Mouse (Mus musculus): ENCODE measurements around the gene Slc13a2.

Slc13a2 gene

DNA sequence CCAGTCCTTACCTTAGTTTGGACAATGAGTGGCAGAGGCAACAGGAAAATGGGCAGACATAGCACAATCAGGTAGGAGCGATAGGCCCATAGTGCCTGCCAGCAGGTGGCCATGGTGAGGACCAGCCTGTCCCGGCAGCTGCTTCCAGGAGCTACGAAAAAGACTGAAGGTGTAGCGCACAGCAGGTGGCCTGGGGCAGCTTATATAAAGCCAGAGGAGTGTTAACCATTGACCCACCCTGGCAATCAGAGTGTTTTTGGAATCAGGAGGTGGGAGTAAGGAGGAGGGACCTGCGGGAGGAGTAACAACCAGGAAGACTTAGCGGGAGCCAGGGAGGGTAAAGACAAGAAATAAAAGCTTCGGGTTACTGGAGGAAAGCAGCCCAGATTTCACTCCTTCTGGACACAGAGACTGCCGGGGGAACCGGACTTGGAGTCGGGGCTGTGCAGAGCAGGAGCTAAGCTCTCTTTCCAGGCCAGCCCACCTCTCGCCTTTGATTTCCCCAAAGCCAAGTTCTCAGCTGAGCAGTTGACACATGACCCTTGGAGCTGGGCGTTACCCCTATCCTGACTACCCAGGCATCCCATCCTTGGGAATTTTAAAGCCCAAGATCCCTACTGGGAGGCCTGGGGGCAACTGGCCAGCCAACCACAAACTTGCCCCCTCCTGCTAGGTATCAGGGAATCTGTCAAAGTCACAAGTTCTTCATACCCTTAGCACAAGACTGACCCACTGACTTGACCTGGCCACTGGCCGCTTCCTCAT lies at the start of gene Slc13a2:
Slc13a2 (minus strand) TSS at position 163 of the 765 bp plus-strand sequence.
- no peak for DNase-seq

DNA sequence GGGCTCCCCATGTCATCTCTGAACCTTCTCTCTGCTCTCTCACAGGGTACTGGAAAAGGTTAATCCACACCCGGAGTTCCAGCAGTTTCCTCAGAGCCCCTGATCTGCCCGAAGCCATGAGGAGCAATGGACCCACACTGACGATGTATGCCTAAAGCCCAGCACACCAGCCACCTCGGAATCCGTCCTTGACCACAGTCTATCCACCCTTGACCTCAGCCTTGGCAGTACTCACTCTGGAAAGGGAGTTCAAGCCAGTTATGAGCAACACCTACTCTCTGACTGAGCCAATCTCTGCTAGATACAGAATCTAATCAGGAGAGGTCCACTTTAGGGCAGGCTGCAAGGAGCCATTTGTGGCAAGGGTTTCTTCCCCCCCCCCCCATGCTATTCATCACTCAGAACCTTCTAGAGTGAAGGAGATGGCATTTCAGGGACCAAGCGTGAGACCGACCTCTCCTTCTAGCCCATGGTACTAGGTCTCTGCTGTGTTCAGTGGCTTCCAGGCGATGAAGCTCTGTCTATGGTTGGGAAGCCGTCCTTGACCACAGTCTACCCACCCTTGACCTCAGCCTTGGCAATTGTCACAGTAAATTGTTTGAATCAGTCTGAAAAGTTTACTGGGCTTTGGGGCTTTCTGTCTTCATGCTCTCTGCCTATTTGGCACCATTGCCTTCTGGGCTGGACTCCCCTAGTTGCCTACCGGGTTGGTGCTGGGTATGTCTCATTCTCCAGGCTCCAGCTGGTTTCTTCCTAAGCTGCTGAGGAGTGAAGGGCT lies 49.5 kb upstream of the Slc13a2 start:
- no peak for DNase-seq

DNA sequence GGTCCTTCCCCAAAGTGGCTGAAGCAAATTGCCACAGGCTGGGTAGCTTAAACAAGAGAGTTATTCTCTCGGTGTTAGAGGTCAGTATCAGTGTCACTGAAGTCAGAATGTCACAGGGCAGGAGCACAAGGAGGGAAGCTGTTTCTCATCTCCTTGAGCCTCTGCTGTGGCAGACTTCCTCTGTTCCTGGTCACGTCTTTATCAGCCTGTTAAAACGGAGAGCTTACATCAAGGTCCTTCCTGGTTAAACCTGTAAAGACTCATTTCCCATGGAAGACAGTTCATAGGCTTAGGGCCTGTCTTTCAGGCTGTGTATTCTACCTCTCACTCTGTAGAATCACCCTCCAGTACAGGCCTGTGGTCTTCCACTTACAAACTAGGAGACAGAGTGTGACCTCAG lies 45.9 kb upstream of the Slc13a2 start:
- DNase-seq = no peak

DNA sequence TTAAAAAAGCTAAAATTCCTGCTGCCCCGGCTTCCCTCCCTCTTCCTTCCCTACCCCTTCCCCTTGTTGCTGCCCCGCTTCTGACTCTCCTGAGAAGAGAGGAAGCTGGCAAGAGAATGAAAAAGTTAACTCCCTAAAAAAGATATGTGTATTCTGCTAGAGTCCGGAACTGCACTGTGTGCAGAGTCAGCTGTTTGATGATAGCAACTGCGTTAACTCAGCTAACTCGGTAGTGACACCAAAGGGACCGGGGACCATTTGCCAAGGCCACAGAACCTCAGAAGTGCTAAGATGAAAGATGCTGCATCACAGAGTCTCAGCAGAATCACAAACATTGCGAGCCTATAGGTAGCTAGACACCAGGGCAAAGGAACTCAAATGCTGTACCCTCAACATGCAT lies 45.5 kb upstream of the Slc13a2 start:
- no peak for DNase-seq

DNA sequence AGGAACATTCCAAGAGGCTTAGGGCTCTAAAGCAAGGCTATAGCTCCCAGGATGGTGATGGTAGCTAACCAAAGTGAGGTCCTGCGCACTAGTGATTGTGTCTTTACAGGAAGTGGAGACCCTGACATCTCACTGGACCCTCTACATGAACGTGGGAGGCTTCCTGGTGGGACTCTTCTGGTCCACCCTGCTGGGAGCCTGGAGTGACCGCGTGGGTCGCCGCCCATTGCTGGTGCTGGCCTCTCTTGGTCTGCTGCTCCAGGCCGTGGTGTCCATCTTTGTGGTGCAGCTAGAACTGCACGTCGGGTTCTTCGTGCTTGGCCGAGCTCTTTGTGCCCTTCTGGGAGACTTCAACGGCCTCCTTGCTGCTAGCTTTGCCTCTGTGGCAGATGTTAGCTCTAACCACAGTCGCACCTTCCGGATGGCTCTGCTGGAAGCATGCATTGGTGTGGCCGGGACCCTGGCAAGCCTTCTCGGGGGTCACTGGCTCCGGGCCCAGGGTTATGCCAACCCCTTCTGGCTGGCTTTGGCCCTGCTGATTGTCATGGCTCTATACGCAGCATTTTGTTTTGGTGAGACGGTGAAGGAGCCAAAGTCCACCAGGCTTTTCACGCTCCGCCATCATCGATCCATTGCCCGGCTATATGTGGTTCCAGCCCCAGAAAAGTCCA lies 44.4 kb upstream of the Slc13a2 start:
- DNase-seq = no peak

DNA sequence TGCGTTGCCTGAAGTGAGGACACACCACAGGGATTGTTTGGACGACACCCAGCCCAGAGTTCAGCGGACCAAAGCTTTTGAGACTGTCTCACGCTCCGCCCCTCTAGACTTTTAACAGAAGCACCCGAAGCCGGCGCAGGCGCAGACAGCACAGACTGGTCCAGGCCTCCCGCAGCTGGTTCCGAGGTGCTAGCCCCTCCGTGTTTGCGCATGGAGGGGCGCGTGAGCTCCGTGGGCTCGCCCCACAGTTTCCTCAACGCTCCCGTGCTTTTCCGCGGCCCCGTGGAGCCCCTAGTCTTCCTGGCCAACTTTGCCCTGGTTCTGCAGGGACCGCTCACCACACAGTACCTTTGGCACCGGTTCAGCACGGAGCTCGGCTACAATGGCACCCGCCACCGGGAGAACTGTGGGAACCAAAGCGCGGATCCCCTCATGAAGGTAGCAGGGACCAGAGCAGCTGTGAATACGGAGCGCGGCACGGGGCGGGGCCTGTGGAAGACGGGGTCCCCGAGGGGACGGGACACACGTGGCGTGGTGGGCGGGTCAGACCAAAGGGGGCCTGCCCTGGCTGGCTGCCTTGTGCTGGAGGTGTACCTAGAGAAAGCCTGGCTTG lies 43.7 kb upstream of the Slc13a2 start, which contains the start of gene Slc46a1:
Slc46a1 (plus strand) TSS at position 130 of the 613 bp plus-strand sequence.
- peak; percentile 57 to 59 for DNase-seq

DNA sequence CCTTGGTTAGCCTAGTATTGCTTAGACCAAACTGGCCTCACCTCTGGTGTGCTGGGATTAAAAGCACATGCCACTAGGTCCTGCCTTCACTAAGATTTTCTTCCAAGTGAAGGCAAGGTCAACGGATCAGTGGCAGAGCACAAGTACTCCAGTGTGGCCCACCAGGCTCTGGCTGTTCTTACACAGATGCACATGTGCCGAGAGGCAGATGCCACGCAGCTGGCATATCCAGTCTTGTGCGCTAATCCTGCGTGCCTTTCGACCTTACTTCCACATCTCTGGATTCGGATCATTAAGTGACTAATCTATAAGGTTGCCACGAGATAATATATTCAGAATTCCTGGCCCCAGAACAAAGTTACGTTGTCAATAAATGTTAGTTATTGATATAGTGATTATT lies 43.1 kb upstream of the Slc13a2 start:
- DNase-seq = no peak

DNA sequence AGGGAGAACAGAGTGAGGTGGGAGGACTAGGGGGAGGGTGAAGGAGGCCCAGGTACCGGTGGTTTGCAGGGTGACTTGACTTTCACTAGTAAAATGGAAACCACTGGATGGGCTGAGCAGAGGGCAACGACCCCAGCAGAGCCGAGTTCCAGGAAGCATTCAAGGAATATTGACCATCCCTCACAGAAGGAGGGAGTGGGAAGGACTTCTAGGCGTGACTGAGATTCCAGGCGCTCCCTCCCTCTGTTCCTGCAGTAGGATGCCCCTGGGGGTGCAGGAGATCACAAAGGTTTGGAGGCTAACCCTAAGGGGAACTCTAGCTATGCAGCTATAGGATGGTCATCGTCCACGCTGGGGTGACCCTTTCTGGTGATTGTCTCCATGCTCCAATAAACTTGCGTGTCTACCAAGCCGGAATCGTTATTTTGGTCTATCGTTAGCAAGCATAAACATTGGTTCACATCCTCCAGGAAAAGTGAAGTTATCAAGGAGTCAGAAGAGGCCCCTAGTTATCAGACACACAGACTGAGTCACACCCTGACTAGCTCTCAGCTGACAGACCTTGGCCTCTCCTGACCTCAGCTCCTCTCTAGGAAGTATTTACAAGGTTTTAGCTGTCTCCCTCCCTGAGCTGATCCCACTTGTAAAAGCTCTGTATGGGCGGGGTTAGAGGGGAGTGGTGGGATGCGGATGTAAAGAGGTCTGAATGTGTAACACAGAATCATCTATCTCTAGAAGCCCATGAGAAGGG lies 41.4 kb upstream of the Slc13a2 start:
- DNase-seq = no peak

DNA sequence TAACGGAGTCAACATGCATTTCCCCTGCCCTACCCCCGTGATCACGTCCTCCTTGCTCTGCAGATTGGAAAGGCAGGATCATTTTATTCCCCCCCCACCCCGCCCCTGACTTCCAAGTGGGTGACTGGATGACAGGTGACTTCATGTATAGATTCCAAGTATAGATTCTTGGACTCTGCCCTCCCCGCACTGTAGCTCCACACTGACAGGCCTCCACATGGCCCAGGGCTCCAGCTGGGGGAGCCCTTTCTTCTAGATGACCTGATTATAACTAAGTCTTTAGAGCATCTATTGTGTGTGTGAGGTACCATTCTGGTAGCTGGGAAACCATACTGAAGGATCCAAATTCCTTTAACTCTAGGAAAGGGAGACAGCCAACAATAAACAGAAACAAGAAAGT lies 40.7 kb upstream of the Slc13a2 start:
- DNase-seq = no peak

DNA sequence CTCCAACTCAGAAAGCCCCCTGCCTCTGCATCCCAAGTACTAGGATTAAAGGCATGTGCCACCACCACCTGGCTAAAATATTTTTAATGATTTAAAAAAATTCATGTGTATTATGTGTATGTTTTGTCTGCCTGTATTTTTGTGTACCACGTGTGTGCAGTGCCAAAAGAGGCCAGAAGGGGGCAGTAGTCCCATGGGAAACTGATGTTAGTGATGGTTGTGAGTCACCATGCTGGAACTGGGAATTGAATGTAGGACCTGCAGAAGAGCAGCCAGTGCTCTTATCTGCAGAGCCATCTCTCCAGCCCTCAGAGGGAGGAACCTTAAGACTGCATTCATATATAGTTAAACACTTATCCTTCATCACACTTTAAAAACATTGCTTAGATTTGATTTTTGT lies 39.9 kb upstream of the Slc13a2 start:
- DNase-seq = no peak

DNA sequence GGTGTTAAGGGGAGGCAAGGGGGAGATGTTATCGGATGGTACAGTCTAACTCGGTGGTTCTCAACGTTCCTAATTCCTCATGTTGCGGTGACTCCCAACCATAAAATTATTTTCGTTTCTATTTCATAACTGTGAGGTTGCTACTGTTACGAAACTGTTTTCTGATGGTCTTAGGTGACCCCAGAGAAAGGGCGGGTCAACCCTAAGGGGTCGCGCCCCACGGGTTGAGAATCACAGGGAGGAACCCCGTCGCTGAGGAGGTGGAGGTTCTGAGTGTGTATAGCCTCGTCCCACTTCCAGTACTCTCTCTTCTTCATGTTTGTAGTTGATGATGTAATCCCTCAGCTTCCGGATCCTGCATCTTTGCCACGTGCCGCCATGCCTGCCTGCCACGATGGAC lies 36.7 kb upstream of the Slc13a2 start:
- DNase-seq = no peak

DNA sequence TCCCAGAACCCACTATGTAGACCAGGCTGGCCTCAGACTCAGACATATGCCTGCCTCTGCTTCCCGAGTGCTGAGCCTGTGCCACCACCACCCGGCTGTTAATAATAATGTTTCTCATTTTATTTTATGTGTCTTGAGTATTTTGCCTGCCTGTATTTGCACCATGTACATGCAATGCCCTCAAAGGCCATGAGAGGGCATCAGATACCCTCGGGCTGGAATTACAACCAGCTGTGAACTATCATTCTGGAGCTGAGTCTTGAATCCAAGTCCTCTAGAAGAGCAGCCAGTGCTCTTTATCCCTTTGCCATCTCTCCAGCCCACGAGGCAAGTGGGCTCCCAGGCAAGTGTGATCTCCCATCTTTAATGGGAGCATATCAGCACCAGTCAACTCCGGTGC lies 33.3 kb upstream of the Slc13a2 start:
- DNase-seq = no peak

DNA sequence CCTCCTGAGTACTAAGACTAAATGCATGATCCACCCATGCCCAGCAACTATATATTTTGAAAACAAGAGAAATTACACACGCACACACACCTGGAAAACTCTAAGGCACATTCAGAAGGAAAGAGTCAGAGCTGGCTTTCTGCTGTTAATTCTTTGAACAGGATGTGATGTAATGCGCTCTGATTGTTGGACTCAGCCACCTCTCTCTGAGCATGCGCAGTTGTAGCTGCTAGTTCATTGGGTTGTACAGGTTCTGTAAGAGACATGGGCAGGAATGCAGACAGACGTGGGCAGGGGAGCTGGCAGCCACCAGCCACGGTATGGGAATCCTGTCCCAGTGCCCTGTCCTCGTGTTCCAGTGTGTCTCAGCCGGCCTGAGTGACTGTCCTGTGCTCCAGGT lies 32.3 kb upstream of the Slc13a2 start:
- no peak for DNase-seq

DNA sequence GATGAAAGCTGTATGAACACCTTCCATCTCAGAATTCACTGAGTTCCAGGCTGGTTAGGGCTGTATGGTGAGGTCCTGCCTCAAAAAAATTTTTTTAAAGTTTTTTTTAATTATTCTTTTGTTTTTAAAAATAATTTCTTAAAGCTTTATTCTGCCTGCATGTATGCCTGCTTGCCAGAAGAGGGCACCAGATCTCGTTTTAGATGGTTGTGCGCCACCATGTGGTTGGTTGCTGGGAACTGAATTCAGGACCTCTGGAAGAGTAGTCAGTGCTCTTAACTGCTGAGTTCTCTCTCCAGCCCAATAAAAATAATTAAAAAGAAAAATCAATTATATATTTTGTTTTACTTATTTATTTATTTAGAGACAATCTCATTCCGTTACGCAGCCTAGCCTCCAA lies 31.7 kb upstream of the Slc13a2 start:
- DNase-seq = peak; percentile 60 to 63

DNA sequence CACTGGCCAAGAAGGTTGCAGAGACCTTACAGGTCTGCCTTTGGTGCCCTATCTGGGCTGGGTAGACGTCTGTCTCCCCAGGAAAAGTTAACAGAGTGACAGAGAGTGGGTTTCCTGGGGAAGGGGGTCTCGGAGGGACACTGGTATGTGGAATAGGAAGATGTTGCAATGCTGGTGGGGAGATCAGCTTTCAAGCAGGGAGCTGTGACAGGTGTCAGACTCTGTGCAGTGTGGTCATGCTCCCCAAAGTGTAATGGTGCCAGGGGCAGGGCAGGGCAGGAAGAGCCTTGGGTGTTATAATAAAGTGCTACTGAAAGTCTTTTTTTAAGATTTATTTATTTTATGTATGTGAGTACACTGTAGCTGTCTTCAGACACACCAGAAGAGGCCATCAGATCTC lies 28.3 kb upstream of the Slc13a2 start:
- DNase-seq = no peak

DNA sequence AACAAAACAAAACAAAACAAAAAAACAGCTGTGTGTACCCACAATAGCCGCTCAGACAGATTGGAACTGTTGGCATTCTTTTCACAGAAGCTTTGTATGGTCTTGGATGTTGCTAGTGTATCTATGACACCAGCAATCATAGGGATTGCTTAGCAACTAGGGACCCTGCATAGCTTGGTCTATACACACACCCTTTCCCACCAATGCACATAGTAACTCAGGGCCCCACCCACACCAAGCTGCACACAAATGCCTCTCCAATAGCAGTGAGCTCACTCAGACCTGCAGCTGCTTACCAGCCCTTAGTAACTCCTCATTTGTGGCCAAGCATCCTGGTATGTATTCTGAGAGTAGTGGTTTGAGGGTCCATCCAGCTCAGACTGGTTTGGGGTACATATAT lies 26.2 kb upstream of the Slc13a2 start:
- no peak for DNase-seq

DNA sequence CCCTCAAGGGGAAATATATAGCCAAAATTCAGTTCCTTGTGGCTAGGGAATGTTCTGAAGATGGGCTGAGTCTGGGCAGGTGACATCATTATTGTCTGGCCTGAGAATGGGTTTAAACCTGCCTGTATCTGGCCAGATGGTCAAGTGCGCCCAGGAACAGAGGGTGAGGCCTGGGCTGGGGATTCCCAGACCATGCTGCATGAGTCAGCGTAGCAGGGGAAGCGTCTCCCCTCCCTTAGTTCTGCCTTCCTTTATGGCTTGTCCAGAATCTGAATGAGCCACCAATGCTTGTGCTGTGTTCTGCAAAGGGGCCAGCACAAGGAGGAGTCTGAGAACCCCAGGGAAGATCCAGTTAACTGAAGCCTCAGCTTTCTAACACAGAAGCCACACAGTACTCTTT lies 25.2 kb upstream of the Slc13a2 start:
- no peak for DNase-seq

DNA sequence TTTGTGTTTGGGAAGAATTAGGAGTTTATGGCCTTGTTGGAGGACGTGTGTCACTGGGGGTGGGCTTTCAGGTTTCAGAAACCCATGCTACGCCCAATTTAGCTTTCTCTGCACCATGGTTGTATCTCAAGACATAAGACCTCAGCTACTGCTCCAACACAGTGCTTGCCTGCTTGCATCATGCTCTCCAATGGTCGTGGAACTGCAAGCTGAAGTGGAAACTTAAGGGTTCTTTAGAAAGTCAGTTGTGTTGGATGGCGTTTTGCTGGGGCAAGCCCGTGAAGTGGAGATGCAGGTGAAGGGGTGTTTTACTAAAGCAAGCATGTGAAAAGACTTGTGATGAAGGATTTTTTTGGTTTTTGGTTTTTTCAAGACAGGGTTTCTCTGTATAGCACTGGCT lies 21.1 kb upstream of the Slc13a2 start:
- DNase-seq = no peak

DNA sequence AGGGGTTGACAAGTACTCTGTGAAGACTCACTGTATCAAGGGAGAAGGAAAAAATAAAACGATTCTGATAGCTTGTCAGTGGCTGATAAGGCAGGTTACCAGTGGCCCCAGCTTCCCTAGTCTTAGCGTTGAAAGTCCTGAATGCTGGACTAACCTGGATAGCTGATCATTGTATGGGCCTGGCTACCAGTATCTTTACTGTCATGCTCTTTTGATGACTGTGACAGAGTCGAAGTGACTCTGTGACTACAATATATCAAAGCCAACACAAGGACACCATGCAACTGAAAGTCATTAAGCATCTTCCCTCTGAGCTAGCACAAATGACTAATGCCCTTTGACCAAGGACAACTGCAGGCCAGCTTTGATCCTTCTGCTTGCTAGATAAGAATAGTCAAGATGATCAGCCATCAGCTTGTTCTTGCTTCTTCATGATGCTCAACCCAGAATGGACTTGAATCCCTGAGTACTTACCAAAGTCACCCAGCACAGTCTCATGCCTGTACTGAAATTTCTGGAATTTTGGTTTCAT lies 16.4 kb upstream of the Slc13a2 start:
- DNase-seq = no peak

DNA sequence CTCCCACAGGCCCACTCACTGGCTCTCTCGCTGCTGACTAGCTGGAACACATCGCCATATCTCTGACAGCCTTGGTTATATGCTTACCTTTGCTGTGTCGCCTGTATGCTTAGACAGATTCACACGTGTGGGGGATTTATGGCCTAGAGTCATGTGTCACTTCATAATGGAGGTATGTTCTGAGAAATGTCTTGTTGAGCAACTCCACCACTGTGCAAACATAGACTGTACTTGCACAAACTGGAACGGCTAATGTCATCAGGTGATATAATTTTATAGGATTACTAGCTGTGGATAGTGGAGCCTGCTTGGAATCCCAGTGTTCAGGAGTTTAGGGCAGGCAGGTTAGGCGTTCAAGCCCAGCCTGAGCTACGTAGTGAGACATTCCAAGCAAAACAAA lies 15.2 kb upstream of the Slc13a2 start:
- DNase-seq = no peak

DNA sequence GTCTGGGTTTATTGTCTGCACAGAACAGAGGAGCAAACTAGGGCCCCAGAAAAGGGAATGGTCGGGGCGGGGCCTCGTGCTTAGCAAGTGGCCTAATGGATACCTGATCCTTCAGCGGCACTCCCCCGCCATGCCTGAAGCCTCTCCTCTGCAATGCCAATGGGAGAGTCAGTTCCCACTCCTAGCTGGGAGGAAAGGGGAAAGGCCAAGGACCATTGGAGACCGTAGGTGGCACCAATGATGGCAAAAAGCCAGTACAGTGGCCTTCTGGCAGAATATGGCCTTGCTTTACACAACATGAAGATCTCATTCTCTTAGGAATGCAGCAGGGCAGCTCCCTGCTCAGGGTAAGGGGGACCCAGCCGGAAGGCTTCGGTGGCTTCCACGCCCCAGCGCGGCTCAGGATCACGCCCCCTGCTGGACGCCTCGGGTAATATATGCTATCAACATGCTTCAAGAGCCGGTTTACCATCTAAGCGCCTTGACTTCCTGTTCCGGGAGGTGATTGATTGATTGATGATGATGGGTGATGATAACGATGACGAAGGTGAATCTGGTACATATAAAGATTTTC lies 13.8 kb upstream of the Slc13a2 start:
- DNase-seq = no peak

DNA sequence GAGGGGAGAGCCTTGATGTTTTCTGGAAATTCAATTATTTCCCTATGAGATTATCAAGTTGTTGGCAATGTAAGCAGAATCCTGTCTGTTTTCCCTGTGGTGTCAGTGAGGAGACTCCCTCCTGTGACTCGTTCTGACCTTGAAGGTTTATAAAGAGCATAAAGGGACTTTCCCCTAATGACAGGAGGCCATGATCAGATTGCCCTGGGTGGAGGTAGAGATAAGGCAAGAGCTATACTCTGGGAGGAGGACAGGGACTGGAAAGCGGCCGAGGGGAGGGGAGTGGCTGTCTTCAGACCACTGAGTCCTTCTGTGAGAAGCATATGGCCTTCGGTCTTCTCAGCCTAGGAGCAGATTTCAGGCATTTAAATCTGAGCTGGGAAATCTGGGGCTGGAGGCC lies 12.0 kb upstream of the Slc13a2 start:
- no peak for DNase-seq

Data from cerebellum, postnatal 36 days (tissue).